Mouse (Mus musculus): Measurements from ENCODE around the gene Scamp5.

Gene Scamp5

DNA sequence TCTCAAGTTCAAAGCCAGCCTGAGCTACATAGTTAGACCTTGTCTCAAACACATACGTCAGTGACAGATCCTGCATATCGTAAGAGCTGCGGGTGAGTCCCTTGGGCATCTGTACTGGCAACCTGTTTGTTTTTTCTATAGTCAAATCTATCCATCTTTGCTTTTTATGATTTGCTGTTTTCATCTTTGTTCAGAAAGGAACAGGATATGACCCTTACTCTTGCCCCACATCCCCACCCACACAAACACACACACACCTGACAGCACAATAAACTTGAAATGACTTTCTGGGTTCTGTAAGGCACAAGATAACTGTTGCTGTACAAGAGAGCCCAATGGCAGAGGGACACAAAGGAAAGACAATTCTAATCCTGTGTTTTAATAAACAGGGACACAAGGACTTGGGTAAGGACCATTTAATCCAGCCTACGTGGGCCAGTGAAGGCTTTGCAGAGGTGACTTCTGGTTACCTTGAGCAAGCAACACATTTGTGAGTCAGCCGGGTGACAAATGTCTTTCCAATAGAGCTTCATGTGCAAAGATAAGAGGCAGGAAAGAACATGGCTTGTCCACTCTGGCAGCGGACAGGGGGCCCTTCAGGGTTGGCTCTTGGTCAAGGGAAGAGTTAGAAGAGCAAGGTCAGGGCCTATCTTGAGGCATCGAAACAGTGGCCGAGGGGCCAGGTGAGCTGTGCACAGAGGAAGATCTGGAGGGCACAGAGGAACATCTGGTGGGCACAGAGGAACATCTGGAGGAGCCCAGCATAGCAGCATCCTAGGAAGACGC lies 60.5 kb downstream of the Scamp5 start:
- DNase-seq = no peak

DNA sequence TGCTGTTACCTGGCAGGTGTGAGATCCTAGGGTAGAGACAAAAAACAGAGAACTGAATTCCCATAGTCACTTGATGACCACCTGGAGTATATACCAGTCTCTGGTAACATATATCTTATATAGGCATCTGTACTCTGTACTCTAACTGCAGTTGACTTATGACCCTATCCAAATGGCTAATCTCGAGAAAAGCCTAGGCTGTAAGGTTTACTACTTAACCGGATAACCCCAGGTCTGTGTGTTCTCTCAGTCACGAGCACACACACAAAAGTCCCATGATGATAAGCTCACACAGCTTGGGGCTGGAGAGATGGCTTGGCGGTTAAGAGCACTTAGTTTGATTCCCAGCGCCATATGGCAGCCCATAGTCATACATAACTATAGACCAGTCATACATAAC lies 61.5 kb downstream of the Scamp5 start:
- no peak for DNase-seq

DNA sequence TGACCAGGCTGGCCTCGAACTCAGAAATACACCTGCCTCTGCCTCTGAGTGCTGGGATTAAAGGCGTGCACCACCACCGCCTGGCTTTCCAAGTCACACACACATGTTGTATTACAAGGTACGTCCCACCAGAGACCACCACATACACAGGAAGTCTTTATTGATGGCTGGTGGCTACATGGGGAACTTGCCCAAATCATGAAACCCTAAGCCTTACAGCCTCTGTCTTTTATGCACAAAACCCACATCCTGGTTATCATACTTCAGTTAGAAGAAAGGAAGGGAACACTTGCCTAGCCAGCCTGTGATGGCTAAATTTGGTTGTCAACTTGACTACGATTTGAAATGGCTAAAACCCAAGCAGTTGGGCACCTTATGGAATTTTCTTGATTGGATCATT lies 63.8 kb downstream of the Scamp5 start:
- no peak for DNase-seq

- DNase-seq = no peak
Measured at GRCm38 (mm10) chr9:57402318-57403251, 65.3 kb downstream of the Scamp5 start.

- DNase-seq = no peak
Measured at GRCm38 (mm10) chr9:57398773-57399172, 69.1 kb downstream of the Scamp5 start.

- DNase-seq = no peak
Measured at GRCm38 (mm10) chr9:57392892-57393291, 75.0 kb downstream of the Scamp5 start.
